Mouse (Mus musculus) layer of hippocampus, adult 8-10 months (tissue): ENCODE measurements around the gene Krt8. TPM values are rescaled to one million over a fixed set of nuclear protein-coding genes. Genes with fewer than 3 reads are reported as not detected.

Experiments used
- DNase-seq, 2 experiments: peaks; one replicate each; pipeline ENCODE4 v3.0.0; 2022; ENCODE audit warnings: low spot score in 2 of 2
- total RNA-seq, 4 experiments: library from RNA; stranded (reverse); gene quantifications; 2 replicates each; pipeline ENCODE4 v1.2.4; 2022

Gene Krt8
- total RNA-seq, result under 1 TPM in 3 of 4 experiments, not detected in 1; 0.22 to 0.56 (median 0.43) TPM

GRCm38 (mm10) chr15:102004189-102004588, at the start of gene Krt8:
Gene Krt8, minus strand, starts transcription at chr15:102004482.
- no peak for DNase-seq

- peak in 1 of 2 experiments; percentile 59 for DNase-seq
Observed at GRCm38 (mm10) chr15:102051920-102052683, 47.8 kb upstream of the Krt8 start.

GRCm38 (mm10) chr15:102049871-102050270, 45.6 kb upstream of the Krt8 start:
- DNase-seq, result no peak

- DNase-seq, result no peak
Observed at GRCm38 (mm10) chr15:102048006-102048405, 43.7 kb upstream of the Krt8 start.

- DNase-seq, result no peak
Observed at GRCm38 (mm10) chr15:102045691-102046090, 41.4 kb upstream of the Krt8 start.

- no peak for DNase-seq
Observed at GRCm38 (mm10) chr15:102044745-102045144, 40.5 kb upstream of the Krt8 start.

- DNase-seq, result no peak
Observed at GRCm38 (mm10) chr15:102041951-102042350, 37.7 kb upstream of the Krt8 start.

- no peak for DNase-seq
Observed at GRCm38 (mm10) chr15:102040277-102040676, 36.0 kb upstream of the Krt8 start.

- DNase-seq, result no peak
Observed at GRCm38 (mm10) chr15:102034121-102035053, 30.1 kb upstream of the Krt8 start.

- no peak for DNase-seq
Observed at GRCm38 (mm10) chr15:102028040-102028439, 23.8 kb upstream of the Krt8 start, which contains the start of gene Krt18. Gene Krt18, plus strand, starts transcription at chr15:102028180.

GRCm38 (mm10) chr15:102026430-102026829, 22.1 kb upstream of the Krt8 start:
- DNase-seq, result no peak

GRCm38 (mm10) chr15:102025136-102025872, 21.0 kb upstream of the Krt8 start:
- no peak for DNase-seq

GRCm38 (mm10) chr15:102023888-102024287, 19.6 kb upstream of the Krt8 start:
- DNase-seq, result no peak

GRCm38 (mm10) chr15:102022481-102022880, 18.2 kb upstream of the Krt8 start:
- no peak for DNase-seq

GRCm38 (mm10) chr15:102017918-102018463, 13.7 kb upstream of the Krt8 start:
- no peak for DNase-seq

- DNase-seq, result no peak
Observed at GRCm38 (mm10) chr15:102016787-102017186, 12.5 kb upstream of the Krt8 start.

- DNase-seq, result no peak
Observed at GRCm38 (mm10) chr15:102016096-102016495, 11.8 kb upstream of the Krt8 start.

- no peak for DNase-seq
Observed at GRCm38 (mm10) chr15:102014848-102015247, 10.6 kb upstream of the Krt8 start.

- DNase-seq, result no peak
Observed at GRCm38 (mm10) chr15:102013651-102014050, 9.4 kb upstream of the Krt8 start.

GRCm38 (mm10) chr15:102012260-102012765, 8.0 kb upstream of the Krt8 start:
- no peak for DNase-seq
